Mouse (Mus musculus) cortical plate, adult 2 months (tissue): Measurements from ENCODE around the gene Sec31a.

ENCODE experiments used
- CTCF ChIP-seq: fragments of 200-500 bp; IDR thresholded peaks from 2 replicates; pipeline ENCODE4 v1.5.1; 2011; ENCODE audit warnings: mild to moderate bottlenecking, control low read depth, low read length; ENCODE audit not compliant: insufficient read depth; ENCODE audit errors: extremely low read depth
- POLR2A ChIP-seq: fragments of 200-500 bp; IDR thresholded peaks from 2 replicates; pipeline ENCODE4 v1.6.1; 2011; ENCODE audit warnings: mild to moderate bottlenecking, low read length, control low read depth; ENCODE audit not compliant: insufficient read depth; ENCODE audit errors: extremely low read depth

DNA sequence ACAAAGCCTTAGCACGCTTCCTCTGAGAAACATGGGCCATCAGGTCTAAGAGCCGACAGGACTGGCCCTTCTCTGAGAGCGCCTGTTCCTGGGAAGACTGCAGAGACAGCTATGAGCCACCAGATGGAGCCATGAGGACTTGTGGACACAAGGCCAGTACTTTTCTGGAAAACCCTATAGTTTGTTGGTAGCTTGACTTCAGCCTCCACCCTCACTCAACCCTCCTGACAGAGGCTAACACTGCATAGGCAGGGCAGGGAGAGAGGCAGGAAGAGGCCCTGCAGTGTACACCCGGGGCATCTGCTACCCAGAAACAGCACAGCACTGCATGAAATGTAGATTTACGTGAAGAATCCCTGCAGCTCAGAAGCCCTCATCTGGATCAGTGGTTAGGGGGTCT, 42.1 kb downstream of the Sec31a start:
- TF ChIP-seq CTCF (peak; percentile 71), POLR2A (no peak)
